Mouse (Mus musculus) stomach, postnatal 0 days (tissue): ENCODE data around the gene Nek4.

ENCODE experiments used
- CTCF ChIP-seq: IDR thresholded peaks from 2 replicates; pipeline ENCODE4 v1.5.1; 2016; ENCODE audit warnings: antibody characterized with exemption, low read depth, mild to moderate bottlenecking, moderate library complexity
- EP300 ChIP-seq: optimal IDR thresholded peaks from 2 replicates; pipeline ENCODE3; 2016; ENCODE audit warnings: antibody characterized with exemption

DNA sequence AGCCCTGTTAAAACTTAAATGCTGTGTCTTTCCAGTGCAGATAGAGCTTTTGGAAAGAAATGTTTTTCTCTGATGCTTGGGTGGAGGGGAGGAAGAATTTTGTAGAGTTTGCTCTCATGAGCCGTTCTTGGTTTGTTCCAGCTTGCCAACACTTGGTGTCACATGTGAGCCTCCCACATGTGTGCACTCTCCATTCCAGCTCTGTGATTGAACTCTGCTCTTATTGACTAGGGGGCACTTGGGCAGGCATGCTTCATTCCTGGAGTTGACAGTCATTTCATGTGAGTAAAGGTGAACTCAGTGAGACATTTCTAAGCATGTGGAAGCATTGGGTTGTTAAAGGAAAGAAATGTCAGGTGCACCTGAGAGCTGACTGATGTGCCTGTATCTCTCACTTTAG, 71.4 kb downstream of the Nek4 start:
- TF ChIP-seq CTCF (no peak), EP300 (no peak)
